Mouse (Mus musculus) erythroid progenitor cell, adult 5-6 weeks (primary cell): Measurements from ENCODE around the gene Ttyh3. TPM values are rescaled to one million over a fixed set of nuclear protein-coding genes. Genes with fewer than 3 reads are reported as not detected.

Experiments
- ATAC-seq: replicated peaks from 2 replicates; pipeline ENCODE4 v1.8.0; 2016; ENCODE audit warnings: moderate number of reproducible peaks, mild to moderate bottlenecking, moderate TSS enrichment, inconsistent platforms; ENCODE audit not compliant: poor library complexity, low FRiP score, severe bottlenecking
- total RNA-seq, 2 experiments: library from RNA; stranded (forward) in 1 of 2; stranded (reverse) in 1 of 2; fragments of 150-400 nt in 1 of 2; fragments of 186-747, 209-891 nt in 1 of 2; gene quantifications; 2 replicates each; pipeline versions ENCODE4 v1.2.3 to v1.2.4; 2015 to 2017; ENCODE audit warnings: low replicate concordance in 2 of 2

Gene Ttyh3
- total RNA-seq, 2 experiments from 2014 or later = 21.8 to 23.2 TPM

DNA sequence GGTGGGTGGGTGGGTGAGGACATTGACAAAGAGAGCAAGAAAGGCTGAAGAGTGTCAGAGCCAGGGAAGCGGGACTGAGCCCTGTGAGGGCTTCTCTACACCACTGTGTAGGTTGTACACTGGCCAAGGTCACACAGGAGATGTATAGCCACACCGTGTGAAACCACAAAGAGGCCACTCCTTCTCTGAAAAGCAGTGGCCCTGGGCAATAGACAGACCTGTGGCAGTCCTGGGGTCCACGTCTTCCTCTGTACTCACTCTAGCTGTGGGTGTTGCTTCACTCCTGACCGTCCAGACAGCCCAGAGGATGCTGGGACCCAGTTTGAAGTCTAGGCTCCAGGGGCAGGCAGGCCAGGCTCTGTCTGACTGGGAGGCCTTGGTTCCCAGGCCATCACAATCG, 54.0 kb downstream of the Ttyh3 start:
- ATAC-seq = no peak

DNA sequence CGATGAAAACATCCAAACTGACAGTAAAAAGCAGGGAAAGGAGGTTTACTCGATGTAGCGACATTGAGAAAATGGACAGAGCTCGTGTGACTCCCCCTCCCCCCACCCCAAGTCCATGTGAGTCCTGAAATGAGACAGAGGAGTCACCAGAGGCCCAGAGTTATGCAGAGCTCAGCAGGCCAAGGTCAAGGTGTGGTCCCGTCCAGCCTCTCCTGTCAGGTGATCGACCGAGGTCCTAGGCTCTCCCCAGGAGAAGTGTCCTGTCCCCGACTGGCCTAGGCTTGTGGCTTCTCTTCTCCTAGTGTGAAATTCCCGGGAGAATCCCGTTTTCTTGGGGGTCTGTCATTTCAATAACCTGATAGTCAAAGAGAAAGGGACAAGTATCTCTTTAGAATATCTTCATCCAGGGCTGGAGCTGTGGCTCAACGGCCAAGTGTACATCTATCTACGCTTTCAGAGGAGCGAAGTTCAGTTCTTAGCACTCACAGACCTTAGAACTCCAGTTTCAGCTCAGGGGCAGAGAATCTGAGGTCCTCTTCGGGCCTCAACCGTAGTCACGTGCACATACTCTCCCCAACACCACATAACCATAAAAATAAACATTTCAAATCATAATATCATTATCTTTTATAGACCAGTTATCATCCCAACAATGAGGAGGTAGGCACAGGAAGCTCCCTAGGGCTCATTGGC, 59.6 kb downstream of the Ttyh3 start:
- ATAC-seq = no peak

DNA sequence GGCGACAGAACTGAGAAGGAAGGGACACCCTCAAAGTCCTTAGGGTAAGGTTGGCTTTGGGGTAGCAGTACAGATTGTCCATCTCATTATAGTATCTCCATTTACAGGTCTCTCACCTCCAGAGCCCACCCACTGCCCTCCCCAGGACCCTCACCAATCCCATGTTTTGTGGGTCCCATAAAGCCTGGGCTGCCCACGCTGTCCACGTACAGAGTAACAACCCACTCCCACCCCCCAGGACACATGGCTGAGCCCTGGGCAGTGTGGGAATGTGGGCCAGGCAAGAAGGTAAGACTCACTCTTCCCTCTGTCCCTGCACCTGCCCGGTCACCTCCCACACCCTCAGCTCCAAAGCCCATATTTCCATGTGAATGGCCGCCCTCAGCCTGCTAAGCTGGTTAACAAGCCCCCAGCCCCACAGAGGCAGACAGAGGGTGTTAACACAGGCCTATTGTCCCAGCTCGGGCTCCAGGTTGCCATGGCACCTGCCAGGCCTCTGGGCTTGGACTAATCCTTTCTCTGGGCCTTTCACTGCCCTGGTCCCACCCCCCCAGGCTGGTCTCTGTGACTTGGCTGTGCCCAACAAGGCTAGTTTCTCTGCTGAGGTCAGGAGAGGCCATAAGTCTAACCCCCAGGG, 65.0 kb downstream of the Ttyh3 start:
- no peak for ATAC-seq

DNA sequence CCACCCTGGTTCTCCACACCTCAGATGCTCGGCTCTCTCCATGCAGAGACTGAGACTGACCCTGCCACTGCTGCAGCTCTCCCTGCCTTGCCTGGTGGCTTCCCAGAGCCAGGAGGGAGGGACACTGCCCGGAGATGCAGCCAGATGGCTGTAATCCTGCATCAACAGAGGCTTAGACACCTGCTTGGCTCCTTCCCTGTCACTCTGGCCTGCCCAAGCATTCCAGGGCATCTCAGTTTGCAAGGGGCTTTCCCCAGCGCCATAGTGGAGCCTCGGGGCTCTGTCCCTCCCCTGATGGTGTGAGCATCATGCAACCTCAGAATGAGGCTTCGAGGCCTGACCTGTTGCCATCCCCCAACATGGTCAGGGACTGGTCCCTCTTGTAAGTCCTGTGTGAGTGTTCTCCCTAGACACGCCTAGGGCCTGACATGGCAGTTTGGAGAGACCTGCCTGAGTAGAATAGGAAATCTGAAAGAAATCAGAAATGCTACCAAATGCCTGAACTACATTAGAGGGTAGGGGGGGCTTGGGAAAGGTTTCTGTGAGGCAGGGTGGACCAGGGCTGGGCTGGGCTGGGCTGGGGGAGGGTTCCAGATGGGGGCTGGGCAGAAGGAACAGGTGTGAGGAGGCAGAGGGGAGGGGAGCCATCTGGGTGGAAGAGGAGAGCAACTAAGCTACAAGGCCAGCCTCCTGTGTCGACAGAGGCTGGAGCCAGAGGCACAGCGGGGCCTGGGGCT, 65.7 kb downstream of the Ttyh3 start:
- no peak for ATAC-seq

DNA sequence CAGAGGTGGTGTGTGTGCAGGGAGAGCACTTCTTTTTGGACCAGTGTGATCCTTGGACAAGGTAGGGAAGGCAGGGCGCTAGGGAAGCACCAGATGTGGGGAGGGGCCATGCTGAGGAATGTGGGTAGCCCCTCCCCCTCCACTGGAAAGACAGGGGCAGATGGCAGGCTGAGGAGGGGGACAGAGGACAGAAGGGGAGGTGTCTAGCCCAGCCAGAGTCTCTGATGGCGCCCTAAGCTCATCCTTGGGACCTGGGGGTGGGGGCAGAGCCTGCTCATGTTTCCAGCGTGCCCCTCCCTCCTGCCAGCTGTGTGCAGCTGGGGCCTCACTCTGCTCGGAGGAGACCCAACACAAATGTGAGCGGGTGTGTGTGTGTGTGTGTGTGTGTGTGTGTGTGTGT, 67.3 kb downstream of the Ttyh3 start:
- ATAC-seq = no peak

DNA sequence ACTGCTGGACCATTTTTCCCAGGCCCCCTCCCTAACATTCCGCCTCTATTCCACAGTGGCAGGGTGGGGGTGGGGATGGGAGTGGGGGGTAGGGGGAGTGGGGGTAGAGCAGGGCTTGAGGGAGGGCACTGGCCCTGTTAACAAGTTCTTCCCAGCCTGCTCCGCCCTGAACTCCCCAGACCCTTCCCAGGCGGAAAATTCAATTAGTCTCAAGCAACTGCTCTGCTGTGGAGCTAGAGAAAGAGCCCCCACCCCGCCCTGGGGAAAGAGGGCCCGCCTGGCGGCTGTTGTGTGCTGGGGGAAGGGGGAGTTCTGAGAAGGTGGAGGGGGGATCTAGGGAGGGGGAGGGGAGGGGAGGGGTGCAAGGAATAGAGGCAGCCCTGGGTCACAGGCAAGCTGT, 69.1 kb downstream of the Ttyh3 start:
- no peak for ATAC-seq

DNA sequence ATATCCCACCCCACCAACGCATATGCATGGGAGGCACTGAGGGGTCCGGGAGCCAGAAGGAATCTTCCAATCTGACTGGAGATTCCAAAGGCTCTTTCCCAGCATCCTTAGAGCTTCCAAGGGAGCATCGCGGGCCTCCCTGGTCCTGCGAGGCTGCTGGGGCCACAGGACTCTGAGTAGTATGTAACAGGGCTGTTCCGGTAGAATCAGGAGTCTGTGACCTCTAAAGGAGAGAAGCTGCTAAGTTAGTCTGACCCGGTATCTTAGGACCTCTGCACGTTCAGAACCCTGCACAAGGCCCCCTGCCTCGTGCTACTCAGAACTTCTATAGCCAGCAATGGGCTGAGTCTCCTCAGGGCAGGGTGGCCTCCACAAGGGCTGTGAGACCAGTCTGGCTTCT, 69.6 kb downstream of the Ttyh3 start:
- ATAC-seq = no peak

DNA sequence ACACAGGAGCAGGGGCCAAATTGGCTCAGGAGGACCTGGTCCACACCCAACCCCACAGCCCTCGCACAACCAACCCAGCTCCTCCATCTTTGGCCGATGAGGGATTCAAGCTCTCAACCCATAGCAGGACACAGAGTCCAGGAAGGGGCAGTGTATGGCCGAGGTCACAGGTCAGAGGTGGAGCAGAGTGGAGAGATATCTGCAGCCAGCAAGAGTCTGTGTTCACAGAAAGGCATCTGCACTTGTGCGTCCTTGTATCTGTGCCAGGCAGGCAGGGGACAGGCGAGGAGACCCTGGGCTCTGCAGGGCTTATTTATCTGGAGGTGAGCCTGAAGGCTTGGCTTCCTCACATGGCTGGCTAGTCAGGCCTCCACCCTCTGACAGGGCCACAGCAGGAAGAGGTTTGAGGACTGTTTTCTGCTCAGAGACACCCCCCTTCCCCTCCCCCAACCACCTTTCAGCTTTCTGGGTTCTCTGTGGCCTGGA, 73.4 kb downstream of the Ttyh3 start:
- ATAC-seq = no peak

DNA sequence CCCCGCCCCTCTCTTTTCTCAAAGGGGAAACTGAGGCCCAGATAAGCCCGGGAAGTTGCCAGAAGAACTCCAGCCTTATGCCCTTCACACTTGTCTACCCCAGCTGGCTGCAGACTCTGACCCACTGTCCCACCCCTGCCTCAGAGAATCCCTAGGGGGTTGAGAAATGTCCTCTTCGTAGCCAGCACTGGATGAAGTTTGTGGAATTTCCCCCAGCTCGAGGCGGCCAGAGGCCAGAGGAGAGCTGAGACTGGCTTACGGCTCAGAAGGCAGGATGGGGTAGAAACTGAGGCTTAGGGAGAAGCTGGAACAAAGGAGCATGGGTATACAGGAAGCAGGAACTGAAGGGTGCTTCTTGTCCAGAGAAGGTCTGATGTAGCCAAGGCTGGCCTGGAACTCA, 76.2 kb downstream of the Ttyh3 start:
- ATAC-seq = no peak

DNA sequence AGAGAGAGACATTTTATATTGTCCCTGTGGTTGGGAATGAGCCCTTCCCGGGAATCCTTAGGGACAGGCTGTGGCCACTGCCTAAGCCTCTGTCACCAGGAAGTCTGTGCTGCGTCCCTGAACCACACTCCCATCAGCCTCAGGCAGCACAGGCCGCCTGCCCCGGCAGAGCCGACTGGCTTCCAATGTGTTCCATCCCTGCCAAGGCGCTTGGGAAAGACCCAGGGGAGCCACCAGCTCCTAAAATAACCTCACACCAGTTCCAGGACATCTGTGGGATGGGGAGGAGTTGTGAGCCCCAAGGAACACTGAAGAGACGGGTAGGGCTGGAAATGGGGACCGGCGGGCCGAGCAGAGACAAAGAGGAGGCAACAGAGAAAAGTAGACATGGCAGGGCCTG, 77.2 kb downstream of the Ttyh3 start:
- ATAC-seq = no peak

DNA sequence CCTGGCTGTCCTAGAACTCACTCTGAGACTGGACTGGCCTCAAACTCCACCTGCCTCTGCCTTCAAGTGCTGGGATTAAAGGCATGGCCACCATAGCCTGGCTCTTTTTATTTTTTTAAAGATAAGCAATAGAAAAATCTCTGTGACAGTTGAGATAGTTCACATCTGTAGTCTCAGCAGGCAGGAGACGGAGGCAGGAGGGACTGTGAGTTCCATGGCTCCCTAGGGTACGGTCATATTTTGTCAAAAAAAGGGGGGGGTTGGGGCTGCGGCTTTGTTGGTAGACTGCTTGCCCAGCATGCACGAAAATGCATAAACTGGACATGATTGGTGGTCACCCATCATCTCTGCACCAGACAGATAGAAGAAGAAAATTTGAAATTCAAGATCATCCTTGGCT, 77.6 kb downstream of the Ttyh3 start:
- ATAC-seq = no peak

Other genes with a start within 250 kb of the Ttyh3 start
- 44.7 and 110 TPM in 2 replicates for gene Eif3b, start 229.7 kb downstream of the Ttyh3 start, total RNA-seq (2015; ENCODE audit: low replicate concordance)
- 43.6 and 66.2 TPM in 2 replicates for gene Eif3b, start 229.7 kb downstream of the Ttyh3 start, total RNA-seq (2017; ENCODE audit: low replicate concordance)
- not detected in 2 replicates for gene Gm4869, start 203.4 kb downstream of the Ttyh3 start, total RNA-seq (2015; ENCODE audit: low replicate concordance)
- gene Gm4869, start 203.4 kb downstream of the Ttyh3 start, total RNA-seq (2017; ENCODE audit: low replicate concordance) = not detected in 2 replicates
- gene Chst12, start 143.5 kb downstream of the Ttyh3 start, total RNA-seq (2015; ENCODE audit: low replicate concordance) = 9.2 and 12.3 TPM in 2 replicates
- 11.4 and 11.7 TPM in 2 replicates for gene Chst12, start 143.5 kb downstream of the Ttyh3 start, total RNA-seq (2017; ENCODE audit: low replicate concordance)
- not detected in 2 replicates for gene Grifin, start 84.0 kb downstream of the Ttyh3 start, total RNA-seq (2015; ENCODE audit: low replicate concordance)
- not detected in 2 replicates for gene Grifin, start 84.0 kb downstream of the Ttyh3 start, total RNA-seq (2017; ENCODE audit: low replicate concordance)
- gene Lfng, start 41.7 kb downstream of the Ttyh3 start, total RNA-seq (2015; ENCODE audit: low replicate concordance) = 19.7 and 20.5 TPM in 2 replicates
- 1.9 and 11.4 TPM in 2 replicates for gene Lfng, start 41.7 kb downstream of the Ttyh3 start, total RNA-seq (2017; ENCODE audit: low replicate concordance)
- gene Iqce, start 53.3 kb upstream of the Ttyh3 start, total RNA-seq (2015; ENCODE audit: low replicate concordance) = 1.7 and 2.5 TPM in 2 replicates
- gene Iqce, start 53.3 kb upstream of the Ttyh3 start, total RNA-seq (2017; ENCODE audit: low replicate concordance) = 3.3 and 6.2 TPM in 2 replicates
- gene Brat1, start 56.0 kb upstream of the Ttyh3 start, total RNA-seq (2015; ENCODE audit: low replicate concordance) = 0.84 and 2.2 TPM in 2 replicates
- gene Brat1, start 56.0 kb upstream of the Ttyh3 start, total RNA-seq (2017; ENCODE audit: low replicate concordance) = 1.9 and 2.0 TPM in 2 replicates
- gene Amz1, start 75.1 kb upstream of the Ttyh3 start, total RNA-seq (2015; ENCODE audit: low replicate concordance) = 2.2 TPM in 1 of 2 replicates, not detected in the other
- 0.13 and 1.2 TPM in 2 replicates for gene Amz1, start 75.1 kb upstream of the Ttyh3 start, total RNA-seq (2017; ENCODE audit: low replicate concordance)
- 10.9 and 19.8 TPM in 2 replicates for gene Gna12, start 181.4 kb upstream of the Ttyh3 start, total RNA-seq (2015; ENCODE audit: low replicate concordance)
- 11.9 and 12.6 TPM in 2 replicates for gene Gna12, start 181.4 kb upstream of the Ttyh3 start, total RNA-seq (2017; ENCODE audit: low replicate concordance)